Mouse (Mus musculus): ENCODE data around the gene Ankrd39.

Ankrd39 gene

DNA sequence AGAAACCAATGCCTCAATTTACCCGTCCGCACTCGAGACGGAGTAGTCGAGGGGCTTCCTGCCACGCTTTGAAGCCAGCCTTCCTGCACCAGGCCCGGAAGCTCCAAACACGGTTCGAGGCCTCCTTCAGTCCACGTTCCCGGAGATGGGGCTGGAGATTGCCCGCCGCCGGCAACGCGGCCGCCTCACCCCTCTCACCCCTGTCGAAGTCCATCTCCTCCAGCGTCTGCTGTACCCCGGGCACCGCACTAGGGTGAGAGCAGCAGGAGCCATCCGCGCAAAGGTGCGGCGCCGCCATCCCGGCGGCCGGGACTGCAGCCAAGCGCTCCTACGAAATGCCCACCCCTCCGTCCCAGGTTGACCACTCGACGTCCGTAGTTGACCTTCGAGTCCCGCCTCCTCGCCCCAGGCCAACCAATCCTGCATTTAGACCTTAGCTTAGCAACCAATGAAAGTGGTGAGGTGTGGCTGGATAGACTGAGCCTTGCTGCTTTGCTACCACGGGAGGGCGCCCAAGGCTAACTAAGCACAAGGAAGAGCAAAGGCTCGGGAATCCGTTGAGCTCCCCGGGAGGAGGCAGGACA, at the start of gene Ankrd39:
Gene Ankrd39, minus strand, starts transcription at position 558 of the 584 bp plus-strand sequence.
- DNase-seq (ENCODE audit: low read depth, low spot score) = peak; percentile 99

- peak; percentile 51 for DNase-seq (ENCODE audit: low read depth, low spot score)
Measured at GRCm38 (mm10) chr1:36596114-36596513, 48.9 kb upstream of the Ankrd39 start.

DNA sequence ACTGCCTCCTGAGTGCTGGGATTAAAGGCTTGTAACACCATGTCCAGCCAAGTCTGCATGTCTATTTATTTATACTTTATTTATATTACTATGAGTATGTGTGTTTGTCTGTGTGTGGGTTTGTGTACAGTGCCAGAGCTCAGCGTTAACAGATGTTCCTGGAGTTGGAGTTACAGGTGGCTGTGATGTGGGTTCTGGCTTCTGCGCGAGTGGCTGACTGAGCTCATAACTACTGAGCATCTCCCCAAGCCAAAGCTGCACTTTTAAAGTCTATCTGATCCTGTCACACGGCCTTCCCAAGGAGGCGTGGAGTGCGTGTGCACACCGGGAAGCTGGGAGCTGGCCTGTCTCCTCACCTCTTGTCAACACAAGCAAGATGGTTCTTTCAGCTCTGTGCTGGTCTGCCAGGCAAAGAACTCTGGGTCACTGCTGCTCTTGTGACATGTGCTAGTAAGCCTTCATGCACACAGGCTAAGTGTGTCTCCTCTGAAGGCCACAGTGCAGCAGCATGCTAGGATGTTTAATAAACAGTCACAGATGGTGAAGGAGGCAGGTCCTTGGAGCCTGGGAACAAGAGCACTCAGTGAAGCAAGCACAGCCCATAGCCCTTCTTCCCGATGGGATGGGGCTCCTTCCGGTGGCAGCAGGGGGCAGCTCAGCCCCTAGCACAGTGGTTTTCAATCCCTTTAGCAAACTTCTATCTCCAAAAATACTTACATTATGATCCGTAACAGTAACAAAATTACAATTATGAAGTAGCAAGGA, 48.1 kb upstream of the Ankrd39 start:
- DNase-seq (ENCODE audit: low read depth, low spot score) = no peak

DNA sequence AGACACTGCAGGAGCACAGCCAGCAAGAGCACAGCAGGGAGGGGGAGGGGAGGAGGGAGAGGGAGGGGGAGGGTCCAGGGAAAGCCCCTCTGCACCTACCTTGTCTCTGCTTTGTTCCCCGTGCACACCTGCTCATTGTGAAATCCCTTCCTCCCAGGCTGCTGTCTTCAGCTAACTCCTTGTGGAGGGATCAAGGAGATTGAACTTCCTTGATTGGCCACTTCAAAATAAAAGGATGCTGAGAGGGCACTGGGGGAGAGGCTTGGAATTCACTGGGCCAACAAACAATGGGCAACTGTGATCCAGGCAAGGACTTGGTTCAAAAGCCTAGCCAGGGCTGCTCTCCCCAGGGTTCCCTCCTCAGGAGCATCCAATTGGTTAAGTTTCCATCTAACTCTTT, 45.9 kb upstream of the Ankrd39 start:
- no peak for DNase-seq (ENCODE audit: low read depth, low spot score)

DNA sequence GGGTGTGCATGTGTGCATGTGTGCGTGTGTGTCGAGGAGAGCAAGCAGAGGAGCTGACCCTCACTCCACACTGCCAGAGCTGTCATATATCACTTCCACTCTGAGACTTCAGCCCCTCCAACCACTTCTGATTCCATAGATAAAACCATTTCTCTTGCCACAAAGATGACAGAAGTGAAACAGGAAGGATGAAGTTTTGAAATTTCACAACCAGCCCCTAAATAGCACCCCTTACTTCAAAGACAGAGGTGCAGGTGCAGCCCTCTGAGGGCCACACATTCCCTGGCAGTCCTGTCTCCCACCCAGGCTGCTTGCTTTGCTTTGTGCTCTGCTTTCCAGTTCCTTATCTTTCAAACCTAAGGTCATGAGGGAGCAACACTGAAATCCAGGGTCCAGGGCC, 44.2 kb upstream of the Ankrd39 start:
- no peak for DNase-seq (ENCODE audit: low read depth, low spot score)

DNA sequence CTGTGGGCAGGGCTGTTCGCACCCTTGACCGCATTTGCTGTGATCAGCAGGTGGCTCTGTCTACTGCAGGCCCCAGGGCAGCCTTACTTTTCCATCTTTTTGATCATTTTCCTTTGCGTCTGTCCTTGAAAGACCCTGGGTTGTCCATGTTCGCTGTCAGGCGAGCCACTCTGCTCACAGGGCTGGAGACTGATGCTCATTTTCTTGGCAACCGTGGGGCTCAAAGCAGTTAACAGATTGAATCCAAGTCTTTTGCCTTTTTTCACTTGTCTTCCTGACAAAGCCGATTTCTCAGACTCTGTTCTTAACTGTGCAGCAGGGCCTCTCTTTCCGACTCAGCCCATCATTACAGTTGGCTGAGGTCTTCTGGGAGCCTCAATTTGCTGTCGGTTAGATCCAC, 43.4 kb upstream of the Ankrd39 start:
- DNase-seq (ENCODE audit: low read depth, low spot score) = no peak

DNA sequence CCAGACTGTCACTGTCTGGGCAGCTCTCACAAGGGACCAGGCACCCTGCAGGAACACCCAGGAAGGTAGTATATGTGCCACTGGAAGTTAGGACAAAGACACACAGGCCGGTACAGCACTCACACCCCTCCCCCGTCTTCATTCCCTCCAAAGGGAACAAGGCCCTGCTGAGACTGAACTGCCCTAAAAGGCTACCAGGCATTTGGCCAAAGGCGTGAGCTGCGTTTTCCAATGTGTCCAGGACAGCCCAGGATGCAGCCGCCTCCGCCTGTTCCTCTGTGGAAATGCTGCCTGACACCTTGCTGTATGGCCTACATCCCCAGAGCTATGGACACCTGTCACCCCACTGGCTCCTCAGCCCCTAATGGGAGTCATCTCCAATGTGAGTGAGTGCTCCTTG, 42.2 kb upstream of the Ankrd39 start:
- no peak for DNase-seq (ENCODE audit: low read depth, low spot score)

DNA sequence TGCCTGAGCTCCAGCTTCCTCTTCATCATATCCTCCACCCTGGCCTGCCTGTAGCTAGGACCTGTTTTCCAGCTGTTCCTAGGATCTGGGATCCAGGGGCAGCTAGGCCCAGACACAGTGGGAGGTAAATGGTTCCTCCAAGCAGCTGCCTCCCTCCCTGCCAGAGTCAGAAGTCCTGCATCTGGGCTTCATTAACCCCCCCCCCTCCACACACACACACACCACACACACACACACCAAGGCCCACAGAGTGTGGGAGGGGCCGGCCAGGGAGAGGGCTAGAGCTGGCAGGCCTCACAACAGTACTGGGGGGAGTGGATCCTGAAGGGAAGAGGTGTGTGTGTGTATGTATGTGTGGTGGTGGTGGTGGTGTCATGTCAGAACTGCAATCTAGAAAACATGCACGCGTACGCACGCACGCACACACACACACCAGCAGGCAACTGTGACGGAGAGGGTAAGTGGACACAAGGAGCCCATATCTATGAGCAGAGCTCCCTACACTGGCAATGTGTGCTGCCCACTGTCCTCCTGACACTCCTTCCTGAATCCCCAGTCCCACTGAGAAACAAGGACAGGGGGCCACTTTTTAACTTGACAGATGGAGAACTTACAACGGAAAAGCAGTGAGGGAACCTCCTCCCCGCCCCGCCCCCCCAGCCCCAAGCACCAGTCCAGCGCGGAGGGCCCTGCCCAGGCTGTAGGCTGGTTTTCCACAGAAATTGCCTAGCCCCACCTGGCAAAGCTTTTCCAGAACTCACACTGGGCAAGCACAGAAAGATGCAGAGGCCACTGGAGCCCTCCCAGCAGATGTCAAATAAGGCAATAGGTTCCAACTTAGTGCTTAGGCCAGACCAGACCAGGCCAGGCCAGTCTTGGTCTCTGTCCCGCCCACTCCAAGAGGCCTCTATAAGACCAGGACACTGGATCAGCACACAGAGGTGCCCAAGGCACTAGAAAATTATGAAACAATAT, 41.5 kb upstream of the Ankrd39 start:
- peak; percentile 76 for DNase-seq (ENCODE audit: low read depth, low spot score)

DNA sequence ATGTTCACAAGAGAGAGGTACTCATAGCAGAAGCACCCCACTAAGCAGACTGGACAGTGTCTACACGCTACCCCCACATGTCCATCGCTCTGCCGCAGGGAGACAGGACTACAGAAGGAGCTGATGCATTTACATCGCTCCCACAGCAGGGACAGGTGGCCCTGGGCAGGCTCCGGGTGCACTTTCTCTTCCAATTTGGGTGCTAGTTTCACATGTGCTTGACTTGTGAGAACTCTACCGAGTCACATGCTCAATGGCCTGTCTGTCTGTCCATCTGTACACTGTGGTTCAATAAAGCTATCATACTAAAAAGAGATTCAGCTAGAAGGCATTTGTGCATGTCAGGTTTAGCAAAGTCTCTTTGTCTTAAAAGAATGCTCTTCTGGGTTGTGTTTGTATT, 40.6 kb upstream of the Ankrd39 start:
- no peak for DNase-seq (ENCODE audit: low read depth, low spot score)

- no peak for DNase-seq (ENCODE audit: low read depth, low spot score)
Measured at GRCm38 (mm10) chr1:36586288-36586687, 39.0 kb upstream of the Ankrd39 start.

- DNase-seq (ENCODE audit: low read depth, low spot score) = no peak
Measured at GRCm38 (mm10) chr1:36583408-36584116, 36.3 kb upstream of the Ankrd39 start.

DNA sequence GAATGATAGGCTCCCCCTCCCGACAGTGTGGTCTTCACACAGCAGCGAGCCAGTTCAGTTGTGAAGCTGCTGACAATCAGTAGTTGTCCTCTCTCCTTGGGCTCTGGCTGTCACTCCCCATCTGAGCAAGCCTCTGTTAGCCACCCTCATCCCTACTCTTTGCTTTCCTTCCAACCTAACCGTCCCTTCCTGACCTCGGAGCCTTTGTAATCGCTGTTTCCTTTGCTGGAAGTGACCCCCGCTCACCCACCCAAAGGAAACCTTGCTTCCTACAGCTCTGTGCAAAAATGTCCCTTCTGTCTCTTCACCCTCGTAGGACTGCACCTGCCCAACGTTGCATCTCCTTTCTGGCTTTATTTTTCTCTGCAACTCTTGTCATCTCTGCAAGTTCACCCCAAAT, 35.0 kb upstream of the Ankrd39 start:
- DNase-seq (ENCODE audit: low read depth, low spot score) = no peak

DNA sequence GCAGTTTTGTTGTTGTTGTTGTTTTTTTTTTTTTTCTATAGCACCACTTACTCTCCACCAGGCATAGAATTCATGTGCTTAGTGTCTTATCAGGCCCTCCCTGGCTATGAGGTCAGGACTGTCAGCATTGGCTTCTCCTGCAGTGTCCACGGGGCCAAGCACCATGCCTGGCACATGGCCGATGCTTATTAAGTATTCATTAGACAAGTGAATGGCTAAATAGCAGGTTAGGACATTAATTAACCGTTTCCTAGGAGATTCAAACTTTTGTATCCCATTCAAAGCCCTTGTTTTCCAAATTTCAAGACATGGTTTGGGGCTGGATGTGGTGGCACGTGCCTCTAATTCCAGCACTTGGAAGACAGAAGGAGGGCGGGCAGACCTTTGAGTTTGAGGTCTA, 34.0 kb upstream of the Ankrd39 start:
- DNase-seq (ENCODE audit: low read depth, low spot score) = no peak

DNA sequence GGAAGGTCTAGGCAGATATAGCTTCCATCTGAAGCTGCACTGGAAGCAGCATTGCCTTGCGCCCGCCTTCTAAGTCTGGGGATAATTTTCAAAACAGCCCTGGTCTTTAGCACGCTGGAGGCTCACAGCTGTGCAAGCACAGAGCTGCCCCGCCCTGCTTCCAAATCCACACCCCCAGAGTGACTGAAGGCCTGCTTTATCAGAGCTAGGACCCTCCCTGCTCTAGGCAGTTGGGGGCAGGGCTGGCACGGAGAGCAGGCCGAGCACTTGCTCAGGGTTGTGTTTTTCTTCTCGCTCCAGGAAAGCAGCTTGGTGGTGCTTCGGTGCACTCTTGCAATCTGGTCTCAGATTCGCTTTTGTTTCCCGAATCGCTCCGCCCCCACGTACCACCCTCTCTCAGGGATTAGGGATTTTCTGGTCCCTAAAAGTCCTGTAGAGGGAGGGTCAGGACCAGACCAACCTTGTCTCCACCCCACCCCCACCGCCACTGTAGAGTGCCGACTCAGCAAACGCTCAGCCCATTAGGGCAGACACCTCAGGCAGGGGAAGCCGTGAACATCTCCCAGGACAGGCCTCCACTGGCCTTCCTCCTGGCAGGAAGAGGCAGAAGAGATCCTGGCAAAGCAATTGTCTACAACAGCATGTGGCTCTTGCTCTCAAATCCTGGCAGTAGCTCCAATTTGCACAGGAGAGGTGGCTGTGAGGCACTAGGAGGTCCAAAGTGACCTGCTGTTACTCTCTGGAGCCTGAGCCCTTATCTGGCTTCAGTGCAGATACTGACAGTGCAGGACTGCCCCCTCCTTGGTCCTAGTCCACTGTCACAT, 33.4 kb upstream of the Ankrd39 start:
- peak; percentile 77 for DNase-seq (ENCODE audit: low read depth, low spot score)

GRCm38 (mm10) chr1:36579974-36580383, 32.7 kb upstream of the Ankrd39 start:
- DNase-seq (ENCODE audit: low read depth, low spot score) = no peak

- no peak for DNase-seq (ENCODE audit: low read depth, low spot score)
Measured at GRCm38 (mm10) chr1:36576991-36577675, 29.9 kb upstream of the Ankrd39 start.

GRCm38 (mm10) chr1:36575347-36575746, 28.1 kb upstream of the Ankrd39 start:
- DNase-seq (ENCODE audit: low read depth, low spot score) = no peak

DNA sequence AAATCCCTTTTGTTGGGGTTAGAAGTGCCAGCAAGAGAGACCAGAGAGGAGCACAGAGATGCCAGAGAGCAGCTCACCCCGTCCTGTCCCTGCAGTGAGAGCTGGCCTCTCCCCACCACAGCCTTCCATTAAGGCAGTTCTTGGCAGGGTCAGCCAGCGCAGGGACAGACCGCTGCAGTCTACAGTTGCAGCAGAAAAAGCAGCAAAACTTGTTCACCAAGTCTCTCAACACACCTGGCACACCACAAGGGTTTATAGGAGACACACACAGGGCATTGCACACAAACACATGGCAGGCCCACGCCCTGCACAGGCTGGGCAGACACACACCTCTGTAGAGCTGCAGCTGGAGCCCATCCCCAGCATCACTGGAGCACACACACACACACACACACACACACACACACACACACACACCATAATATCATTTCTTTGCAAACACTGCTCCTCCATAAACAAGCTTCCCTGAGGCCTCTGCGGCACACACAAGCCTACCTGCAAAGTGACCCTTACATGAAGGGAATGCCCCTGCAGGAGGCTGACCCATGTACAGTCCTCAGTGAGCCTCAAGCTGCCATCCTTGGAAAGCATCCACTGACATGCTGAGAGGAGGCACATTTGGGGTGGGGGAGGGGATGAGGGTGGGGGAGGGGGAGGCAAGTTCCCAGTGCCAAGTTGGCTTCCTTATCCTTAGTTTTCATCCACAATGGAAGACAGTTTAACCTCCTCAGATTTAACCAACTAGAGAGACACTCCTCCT, 27.1 kb upstream of the Ankrd39 start:
- DNase-seq (ENCODE audit: low read depth, low spot score) = no peak

DNA sequence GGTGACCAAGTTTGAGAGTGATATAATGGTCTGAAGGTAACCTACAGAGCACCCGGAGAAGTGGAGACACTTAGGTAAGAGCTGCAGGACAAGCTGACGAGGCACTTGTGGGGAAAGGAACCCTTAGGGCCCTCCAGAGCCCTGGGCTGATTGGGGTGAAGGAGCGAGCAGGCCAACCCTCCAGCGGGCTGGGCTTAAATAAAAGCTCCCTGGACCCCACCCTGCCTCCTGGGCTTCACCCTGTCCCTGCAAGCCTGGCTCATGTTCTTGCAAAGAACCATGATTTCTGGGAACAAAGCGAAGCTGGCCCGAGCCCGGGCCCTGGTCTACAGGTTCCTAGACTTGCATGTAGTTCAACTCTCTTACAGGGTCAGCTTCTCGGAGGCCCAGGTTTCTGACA, 26.3 kb upstream of the Ankrd39 start:
- no peak for DNase-seq (ENCODE audit: low read depth, low spot score)

All from mesoderm, embryonic 11.5 days (tissue).